Mouse (Mus musculus) liver, postnatal 0 days (tissue): ENCODE measurements around the gene Gm3278.
"Not testable (repeated sequence)": the region's sequence is repeated elsewhere in the genome, so short reads cannot be mapped to it uniquely, and the experiment has no call there.

Source experiments
- CTCF ChIP-seq: sonication (generic); IDR thresholded peaks from 2 replicates; pipeline ENCODE4 v1.5.1; 2016; ENCODE audit warnings: antibody characterized with exemption, low read depth
- EP300 ChIP-seq: IDR thresholded peaks from 2 replicates; pipeline ENCODE4 v1.6.1; 2016; ENCODE audit warnings: antibody characterized with exemption, low read depth, mild to moderate bottlenecking

GRCm38 (mm10) chr14:4892116-4892515, at the start of gene Gm3278:
- not testable (repeated sequence) for TF ChIP-seq EP300, CTCF
